Mouse (Mus musculus): Measurements from ENCODE around the gene Slc17a2. TPM values are rescaled to one million over a fixed set of nuclear protein-coding genes. Genes with fewer than 3 reads are reported as not detected.
A peak's percentile ranks its signal among the peaks of the same experiment; 100 is the strongest.

Slc17a2 gene
- polyA plus RNA-seq (2015; fragmentation: Nextera tagmentation; extraction: Ambion mirVana): not detected in 2 replicates

- Histone ChIP-seq H3K36me3 (ENCODE audit: control insufficient read depth, insufficient read depth, low read length) (no peaks in the 10 kb centered on the region), H3K4me2 (ENCODE audit: low read length) (no peak within 1 kb of the TSS), H3K4me1 (ENCODE audit: control insufficient read depth, insufficient read depth, low read length) (no peaks in the 10 kb centered on the region), H3K27me3 (ENCODE audit: control insufficient read depth, insufficient read depth, low read depth, low read length) (no peaks in the 10 kb centered on the region), H3K27ac (ENCODE audit: low read length) (no peak within 1 kb of the TSS), H3K4me3 (ENCODE audit: low read depth, low read length) (no peak within 1 kb of the TSS), H3K9ac (ENCODE audit: low read depth, low read length) (no peak within 1 kb of the TSS), H3K9me3 (replicated peaks; ENCODE audit: control insufficient read depth, low read length, poor library complexity, severe bottlenecking) (no peaks in the 10 kb centered on the region)
- ATAC-seq: no peak
- WGBS: 91% methylated on average over 15 of the region's 15 CpGs
Observed at GRCm38 (mm10) chr13:23806422-23807052, at the start of gene Slc17a2. TSS of gene Slc17a2 (plus strand) at chr13:23806993.

GRCm38 (mm10) chr13:23757211-23757773 lies 49.5 kb upstream of the Slc17a2 start:
- peak overlapping the region; percentile 71 for H3K4me2 ChIP-seq (ENCODE audit: low read length)
- WGBS: under 1% methylated on average over 14 of the region's 23 CpGs
- ATAC-seq: no peak; the same call in 1 of the 2 replicates
- no peaks in the 10 kb centered on the region for H3K9me3 ChIP-seq (replicated peaks; ENCODE audit: control insufficient read depth, low read length, poor library complexity, severe bottlenecking)
- no peaks in the 10 kb centered on the region for H3K27me3 ChIP-seq (ENCODE audit: control insufficient read depth, insufficient read depth, low read depth, low read length)
- peak overlapping the region; percentile 77 for H3K27ac ChIP-seq (ENCODE audit: low read length)
- no peaks in the 10 kb centered on the region for H3K36me3 ChIP-seq (ENCODE audit: control insufficient read depth, insufficient read depth, low read length)
- peaks cover 17% of the 10 kb centered on the region for H3K4me1 ChIP-seq (ENCODE audit: control insufficient read depth, insufficient read depth, low read length)
- peak overlapping the region; percentile 23 for H3K9ac ChIP-seq (ENCODE audit: low read depth, low read length)
- H3K4me3 ChIP-seq (ENCODE audit: low read depth, low read length): peak overlapping the region; percentile 43

- peaks cover 17% of the 10 kb centered on the region for H3K4me1 ChIP-seq (ENCODE audit: control insufficient read depth, insufficient read depth, low read length)
- no peaks in the 10 kb centered on the region for H3K9me3 ChIP-seq (replicated peaks; ENCODE audit: control insufficient read depth, low read length, poor library complexity, severe bottlenecking)
- H3K4me3 ChIP-seq (ENCODE audit: low read depth, low read length): no peak overlapping the region
- no peaks in the 10 kb centered on the region for H3K36me3 ChIP-seq (ENCODE audit: control insufficient read depth, insufficient read depth, low read length)
- H3K27ac ChIP-seq (ENCODE audit: low read length): no peak overlapping the region
- no peak overlapping the region for H3K4me2 ChIP-seq (ENCODE audit: low read length)
- no peak for ATAC-seq
- WGBS: 48% methylated on average over 3 of the region's 3 CpGs
- H3K9ac ChIP-seq (ENCODE audit: low read depth, low read length): no peak overlapping the region
- no peaks in the 10 kb centered on the region for H3K27me3 ChIP-seq (ENCODE audit: control insufficient read depth, insufficient read depth, low read depth, low read length)
Observed at GRCm38 (mm10) chr13:23757921-23758320, 48.9 kb upstream of the Slc17a2 start.

- Histone ChIP-seq H3K27me3 (ENCODE audit: control insufficient read depth, insufficient read depth, low read depth, low read length) (no peaks in the 10 kb centered on the region), H3K4me1 (ENCODE audit: control insufficient read depth, insufficient read depth, low read length) (peaks cover 26% of the 10 kb centered on the region), H3K4me2 (ENCODE audit: low read length) (no peak overlapping the region), H3K36me3 (ENCODE audit: control insufficient read depth, insufficient read depth, low read length) (no peaks in the 10 kb centered on the region), H3K27ac (ENCODE audit: low read length) (no peak overlapping the region), H3K4me3 (ENCODE audit: low read depth, low read length) (no peak overlapping the region), H3K9me3 (replicated peaks; ENCODE audit: control insufficient read depth, low read length, poor library complexity, severe bottlenecking) (no peaks in the 10 kb centered on the region), H3K9ac (ENCODE audit: low read depth, low read length) (no peak overlapping the region)
- 81% methylated on average over 3 of the region's 3 CpGs for WGBS
- ATAC-seq: no peak
Observed at GRCm38 (mm10) chr13:23759251-23759771, 47.5 kb upstream of the Slc17a2 start.

- Histone ChIP-seq H3K27ac (ENCODE audit: low read length) (peak overlapping the region; percentile 82; the same call in 1 of the 2 replicates), H3K36me3 (ENCODE audit: control insufficient read depth, insufficient read depth, low read length) (no peaks in the 10 kb centered on the region)
Observed at GRCm38 (mm10) chr13:23759916-23760239, 46.9 kb upstream of the Slc17a2 start.

GRCm38 (mm10) chr13:23760240-23760971 lies 46.4 kb upstream of the Slc17a2 start:
- no peaks in the 10 kb centered on the region for H3K9me3 ChIP-seq (replicated peaks; ENCODE audit: control insufficient read depth, low read length, poor library complexity, severe bottlenecking)
- H3K27me3 ChIP-seq (ENCODE audit: control insufficient read depth, insufficient read depth, low read depth, low read length): no peaks in the 10 kb centered on the region
- peak overlapping the region; percentile 82 for H3K4me2 ChIP-seq (ENCODE audit: low read length)
- peaks cover 30% of the 10 kb centered on the region for H3K4me1 ChIP-seq (ENCODE audit: control insufficient read depth, insufficient read depth, low read length)
- peak overlapping the region; percentile 82 for H3K27ac ChIP-seq (ENCODE audit: low read length)
- no peaks in the 10 kb centered on the region for H3K36me3 ChIP-seq (ENCODE audit: control insufficient read depth, insufficient read depth, low read length)
- 2% methylated on average over 18 of the region's 27 CpGs for WGBS
- peak overlapping the region; percentile 44 for H3K4me3 ChIP-seq (ENCODE audit: low read depth, low read length)
- peak; percentile 40 for ATAC-seq
- H3K9ac ChIP-seq (ENCODE audit: low read depth, low read length): peak overlapping the region; percentile 57

More at GRCm38 (mm10) chr13:23759916-23760239, 46.9 kb upstream of the Slc17a2 start:
- Histone ChIP-seq H3K27me3 (ENCODE audit: control insufficient read depth, insufficient read depth, low read depth, low read length) (no peaks in the 10 kb centered on the region), H3K4me1 (ENCODE audit: control insufficient read depth, insufficient read depth, low read length) (peaks cover 30% of the 10 kb centered on the region), H3K9ac (ENCODE audit: low read depth, low read length) (no peak overlapping the region), H3K4me2 (ENCODE audit: low read length) (peak overlapping the region; percentile 82), H3K9me3 (replicated peaks; ENCODE audit: control insufficient read depth, low read length, poor library complexity, severe bottlenecking) (no peaks in the 10 kb centered on the region), H3K4me3 (ENCODE audit: low read depth, low read length) (peak overlapping the region; percentile 44; the same call in 1 of the 2 replicates)
- WGBS: 71% methylated on average over 1 of the region's 1 CpGs
- ATAC-seq: no peak

DNA sequence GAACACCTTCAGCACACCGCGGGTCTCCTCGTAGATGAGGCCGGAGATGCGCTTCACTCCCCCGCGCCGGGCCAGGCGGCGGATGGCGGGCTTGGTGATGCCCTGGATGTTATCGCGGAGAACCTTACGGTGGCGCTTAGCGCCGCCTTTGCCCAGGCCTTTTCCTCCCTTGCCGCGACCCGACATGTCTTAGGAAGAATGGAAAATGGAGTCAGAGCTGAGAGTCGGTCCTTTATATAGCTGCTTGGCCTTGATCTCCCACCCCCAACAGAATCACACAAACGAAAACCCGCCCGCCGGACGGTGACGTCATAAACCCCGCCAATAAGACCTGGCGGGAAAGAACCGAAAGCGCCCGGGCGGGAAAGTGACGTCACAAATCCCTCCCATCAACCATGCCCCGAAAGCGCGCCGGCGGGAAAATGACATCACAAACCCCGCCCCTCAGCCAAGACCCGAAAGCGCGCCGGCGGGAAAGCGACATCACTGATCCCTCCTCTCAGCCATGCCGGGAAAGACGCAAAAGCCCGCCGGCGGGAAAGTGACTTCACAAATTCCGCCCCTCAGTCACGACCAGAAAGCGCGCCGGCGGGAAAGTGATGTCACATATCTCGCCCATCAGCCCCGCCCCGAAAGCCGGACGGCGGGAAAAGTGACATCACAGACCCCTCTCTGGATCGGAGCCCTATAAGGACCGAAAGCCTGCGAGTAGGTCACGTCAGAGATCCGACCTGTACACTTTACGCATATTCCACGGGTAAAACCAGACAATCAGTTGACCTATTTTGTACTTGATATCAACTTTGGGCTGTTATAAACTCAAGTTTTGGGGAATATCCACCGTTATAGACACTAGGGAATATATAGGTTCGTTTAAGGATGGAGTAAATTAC lies 45.6 kb upstream of the Slc17a2 start, which contains the start of gene Hist1h4a:
Hist1h4a (minus strand) TSS at position 259 of the 893 bp plus-strand sequence.
- ATAC-seq: peak; percentile 83
- Histone ChIP-seq H3K27me3 (ENCODE audit: control insufficient read depth, insufficient read depth, low read depth, low read length) (no peaks in the 10 kb centered on the region), H3K4me3 (ENCODE audit: low read depth, low read length) (peak within 1 kb of the TSS; percentile 44), H3K36me3 (ENCODE audit: control insufficient read depth, insufficient read depth, low read length) (no peaks in the 10 kb centered on the region), H3K9ac (ENCODE audit: low read depth, low read length) (peak within 1 kb of the TSS; percentile 57), H3K27ac (ENCODE audit: low read length) (peak within 1 kb of the TSS; percentile 82), H3K9me3 (replicated peaks; ENCODE audit: control insufficient read depth, low read length, poor library complexity, severe bottlenecking) (no peaks in the 10 kb centered on the region), H3K4me2 (ENCODE audit: low read length) (peak within 1 kb of the TSS; percentile 82), H3K4me1 (ENCODE audit: control insufficient read depth, insufficient read depth, low read length) (peaks cover 30% of the 10 kb centered on the region)
- WGBS: under 1% methylated on average over 61 of the region's 72 CpGs

Data from midbrain, embryonic 16.5 days (tissue).